Mouse (Mus musculus): ENCODE data around the gene Asxl1.

DNA sequence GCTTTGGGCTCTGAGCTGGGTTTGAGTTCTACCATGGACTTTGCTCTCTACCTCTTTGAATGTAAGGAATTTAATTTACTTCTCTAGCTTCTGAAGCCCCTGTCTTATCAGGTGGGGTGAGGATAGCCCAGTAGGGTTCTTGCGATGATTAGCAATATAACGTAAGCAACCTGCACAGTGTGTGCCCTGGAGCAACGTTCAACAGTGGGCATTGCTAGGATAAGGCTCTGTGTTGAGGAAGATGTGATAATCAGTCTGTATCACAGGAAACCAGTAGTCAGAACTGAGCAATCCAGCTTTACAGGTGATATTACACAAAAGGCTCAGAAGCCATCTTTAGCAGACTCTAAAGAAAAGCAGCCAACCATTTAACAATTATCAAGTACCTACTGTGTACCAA, 11.3 kb upstream of the Asxl1 start:
- TF ChIP-seq POLR2A (IDR thresholded peaks at IDR 0.05; ENCODE audit: borderline replicate concordance, control insufficient read depth, low read depth, low read length) (no peak), CTCF (IDR thresholded peaks at IDR 0.05; ENCODE audit: control insufficient read depth, insufficient read depth, low read length) (no peak)
